Mouse (Mus musculus) cortical plate, adult 2 months (tissue): ENCODE results near the gene Kcnd2.

ENCODE experiments used
- CTCF ChIP-seq: fragments of 200-500 bp; IDR thresholded peaks from 2 replicates; pipeline ENCODE4 v1.5.1; 2011; ENCODE audit warnings: mild to moderate bottlenecking, control low read depth, low read length; ENCODE audit not compliant: insufficient read depth; ENCODE audit errors: extremely low read depth
- POLR2A ChIP-seq: fragments of 200-500 bp; IDR thresholded peaks from 2 replicates; pipeline ENCODE4 v1.6.1; 2011; ENCODE audit warnings: mild to moderate bottlenecking, low read length, control low read depth; ENCODE audit not compliant: insufficient read depth; ENCODE audit errors: extremely low read depth

DNA sequence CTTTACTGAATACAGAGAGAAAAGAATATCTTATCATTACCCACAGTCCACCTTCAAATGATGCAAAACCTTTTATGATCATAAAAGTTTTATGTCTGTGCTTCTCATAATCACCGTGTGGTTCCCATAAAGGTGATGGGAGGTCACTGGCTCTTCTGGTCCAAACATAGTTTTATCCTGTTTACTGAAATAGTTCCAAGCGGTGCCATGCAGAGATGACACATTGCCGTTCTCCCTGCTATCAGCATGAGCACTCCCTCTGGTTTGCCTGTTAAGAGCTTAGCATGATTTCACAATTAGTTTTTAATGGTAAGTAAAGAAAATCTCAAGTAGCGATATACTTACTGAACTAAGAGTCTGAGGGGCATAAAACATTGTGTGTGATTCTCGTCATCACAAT is 43.7 kb downstream of the Kcnd2 start:
- no peak for TF ChIP-seq CTCF
- TF ChIP-seq POLR2A: no peak
